Mouse (Mus musculus): ENCODE measurements around the gene Mink1.

DNA sequence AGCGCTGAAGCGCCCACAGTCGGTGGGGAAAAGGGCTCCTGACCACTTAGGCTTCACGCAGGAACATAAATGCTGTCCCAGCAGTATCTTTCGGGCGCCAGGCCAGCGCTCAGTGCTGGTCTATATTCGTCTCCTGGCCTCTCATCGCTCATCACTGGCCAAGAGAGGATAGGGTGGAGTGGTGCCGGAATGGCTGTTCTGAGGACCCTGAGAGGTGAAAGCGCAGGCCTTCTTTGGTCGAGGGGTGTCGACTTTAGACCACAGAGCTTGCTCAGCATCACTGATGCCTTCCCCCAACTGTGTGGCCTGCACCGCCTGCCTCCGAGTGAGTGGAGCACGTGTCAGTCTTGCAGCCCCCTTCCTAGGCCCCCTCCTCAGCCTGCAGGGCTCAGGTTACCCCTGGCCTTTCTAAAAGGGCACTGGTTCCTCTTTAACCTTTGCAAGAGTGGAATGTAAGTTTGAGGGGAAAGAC lies 93.8 kb downstream of the Mink1 start:
- TF ChIP-seq TCF12 (IDR thresholded peaks at IDR 0.05; ENCODE audit: low read depth, low read length) (peak; percentile 35; the same call in 1 of the 2 replicates), CHD2 (IDR thresholded peaks at IDR 0.05; ENCODE audit: low read length) (no peak), JUND (IDR thresholded peaks at IDR 0.05; ENCODE audit: low read depth, low read length) (no peak), EP300 (IDR thresholded peaks at IDR 0.05; ENCODE audit: low read depth in 1 of 2, low read length in 2 of 2) (no peak; a peak in 1 of 4 replicates), ZMIZ1 (IDR thresholded peaks at IDR 0.05; ENCODE audit: low read depth, low read length) (0 out of 2 replicates have a peak, but pooled peaks have one; percentile 23), CTCF (IDR thresholded peaks at IDR 0.05 in 2 of 3, conservative IDR thresholded peaks at IDR 0.05 in 1 of 3; ENCODE audit: control insufficient read depth in 1 of 3, insufficient read depth in 1 of 3, low read depth in 2 of 3, low read length in 3 of 3, poor library complexity in 1 of 3, severe bottlenecking in 1 of 3) (no peak)

Measured in MEL (cell line).